Mouse (Mus musculus): ENCODE measurements around the gene Pgd. TPM values are rescaled to one million over a fixed set of nuclear protein-coding genes. Genes with fewer than 3 reads are reported as not detected.

Gene Pgd
- polyA plus RNA-seq (2012; rRNA removed) = 67.5 and 67.7 TPM in 2 replicates

GRCm38 (mm10) chr4:149166215-149166946, at the start of gene Pgd:
Gene Pgd, minus strand, starts transcription at chr4:149166771.

GRCm38 (mm10) chr4:149136982-149137770, 29.4 kb downstream of the Pgd start, which contains the start of gene Cenps:
Gene Cenps, minus strand, starts transcription at chr4:149137629.

GRCm38 (mm10) chr4:149126663-149127062, 39.9 kb downstream of the Pgd start, which contains the start of gene Cort:
Gene Cort, minus strand, starts transcription at chr4:149126763.

GRCm38 (mm10) chr4:149103875-149104561, 62.6 kb downstream of the Pgd start, which contains the start of gene Dffa:
Gene Dffa, plus strand, starts transcription at chr4:149104146.

Other genes with a start within 250 kb of the Pgd start
- 22.0 and 27.1 TPM in 2 replicates for gene Pex14, start 66.9 kb downstream of the Pgd start, polyA plus RNA-seq (2012; rRNA removed)
- 13.3 and 15.0 TPM in 2 replicates for gene Dffa, start 62.6 kb downstream of the Pgd start, polyA plus RNA-seq (2012; rRNA removed)
- 0.06 TPM in 1 of 2 replicates, not detected in the other for gene Cort, start 40.0 kb downstream of the Pgd start, polyA plus RNA-seq (2012; rRNA removed)
- gene Cenps, start 29.1 kb downstream of the Pgd start, polyA plus RNA-seq (2012; rRNA removed) = 5.8 TPM in 2 replicates
- gene Kif1b, start 140.9 kb upstream of the Pgd start, polyA plus RNA-seq (2012; rRNA removed) = 6.9 and 7.0 TPM in 2 replicates